Mouse (Mus musculus) small intestine, adult 2 months (tissue): ENCODE results near the gene Anln.

ENCODE experiments used
- CTCF ChIP-seq: fragments of 200-500 bp; IDR thresholded peaks from 2 replicates; pipeline ENCODE4 v1.5.1; 2012; ENCODE audit warnings: low read depth, mild to moderate bottlenecking, control low read depth, inconsistent platforms, low read length, moderate library complexity, mixed read lengths; ENCODE audit not compliant: insufficient replicate concordance, insufficient read length; ENCODE audit errors: extremely low read depth
- POLR2A ChIP-seq: fragments of 200-500 bp; IDR thresholded peaks from 2 replicates; pipeline ENCODE4 v1.6.1; 2012; ENCODE audit warnings: low read depth, mild to moderate bottlenecking, control low read depth, inconsistent platforms, low read length, moderate library complexity

DNA sequence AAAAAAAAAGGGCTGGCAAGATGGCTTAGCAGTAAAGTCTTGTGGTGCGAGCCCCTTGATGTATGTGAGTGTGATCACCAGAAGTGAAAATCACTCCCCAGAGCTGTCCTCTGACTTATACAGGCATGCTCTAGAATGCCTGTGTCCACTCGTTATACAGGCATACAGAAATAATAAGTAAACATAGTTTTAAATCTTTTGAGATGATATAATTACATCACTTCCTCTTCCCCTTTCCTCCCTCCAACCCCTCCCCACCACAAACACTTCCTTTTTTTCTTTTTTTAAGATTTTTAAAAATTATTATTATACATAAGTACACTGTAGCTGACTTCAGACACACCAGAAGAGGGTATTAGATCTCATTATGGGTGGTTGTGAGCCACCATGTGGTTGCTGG, 5.7 kb upstream of the Anln start:
- TF ChIP-seq POLR2A (no peak), CTCF (no peak)
